Mouse (Mus musculus): ENCODE measurements at regions not wholly inside any gene's neighbourhood (a gene's known extent, or its start where the extent isn't known, plus 50 kb on each side); places are given as distances from the start of the nearest gene placed in this dataset.

DNA sequence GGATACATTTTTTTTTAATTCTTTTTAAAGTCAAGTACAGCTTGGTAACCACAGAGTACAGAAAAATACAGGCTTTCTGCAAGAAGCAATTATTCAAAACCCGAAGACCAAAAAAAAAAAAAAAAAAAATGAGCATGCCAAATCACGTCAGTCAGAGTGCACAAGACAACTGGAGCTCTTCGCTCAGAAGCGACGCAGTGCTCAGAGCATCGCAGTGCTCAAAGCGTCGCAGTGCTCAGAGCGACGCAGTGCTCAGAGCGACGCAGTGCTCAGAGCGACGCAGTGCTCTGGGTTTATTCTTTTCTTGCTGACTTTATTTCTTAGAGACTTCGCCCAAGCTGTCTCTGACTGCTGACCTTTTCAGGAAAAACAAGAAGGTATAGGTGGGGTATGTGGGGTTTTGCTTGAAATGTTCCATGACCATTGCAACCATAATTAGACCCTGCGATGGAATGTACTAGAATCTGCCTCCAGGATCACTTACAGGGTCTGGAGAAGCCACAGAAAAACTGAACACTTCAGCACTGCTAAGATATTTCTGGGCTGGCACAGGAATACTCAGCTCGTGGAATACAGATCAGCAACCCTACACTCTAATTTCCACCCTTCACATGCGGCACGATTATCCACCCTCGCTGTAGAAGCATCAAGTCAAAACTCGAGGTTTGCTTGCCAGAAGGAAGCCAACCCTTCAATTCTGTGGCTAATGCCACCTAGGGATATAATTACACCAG lies 384.3 kb downstream of the Wdr11 start:
- no peak for DNase-seq
- intact Hi-C loops (cut with DNase I), result no loop called here

DNA sequence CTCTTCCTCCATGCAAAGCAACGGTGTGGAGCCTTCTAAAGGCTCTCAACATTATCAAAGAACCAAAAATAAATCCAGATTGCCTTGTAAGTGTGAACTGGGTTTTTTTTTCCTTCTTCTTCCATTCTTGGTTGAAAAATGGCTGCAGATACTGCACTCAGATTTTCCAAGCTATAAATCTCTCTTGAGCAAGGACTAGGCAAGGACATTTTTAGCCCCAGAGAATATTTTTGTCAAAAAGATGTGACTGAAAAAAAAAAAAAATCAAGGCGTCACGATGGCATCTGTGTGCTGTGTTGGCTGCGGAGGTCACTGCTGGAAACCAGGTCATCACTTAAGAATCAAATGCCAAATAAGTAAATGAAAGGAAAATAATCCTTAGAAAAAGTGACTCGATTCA lies 386.9 kb downstream of the Wdr11 start:
- DNase-seq, result no peak
- intact Hi-C loops (cut with DNase I), result no loop called here

DNA sequence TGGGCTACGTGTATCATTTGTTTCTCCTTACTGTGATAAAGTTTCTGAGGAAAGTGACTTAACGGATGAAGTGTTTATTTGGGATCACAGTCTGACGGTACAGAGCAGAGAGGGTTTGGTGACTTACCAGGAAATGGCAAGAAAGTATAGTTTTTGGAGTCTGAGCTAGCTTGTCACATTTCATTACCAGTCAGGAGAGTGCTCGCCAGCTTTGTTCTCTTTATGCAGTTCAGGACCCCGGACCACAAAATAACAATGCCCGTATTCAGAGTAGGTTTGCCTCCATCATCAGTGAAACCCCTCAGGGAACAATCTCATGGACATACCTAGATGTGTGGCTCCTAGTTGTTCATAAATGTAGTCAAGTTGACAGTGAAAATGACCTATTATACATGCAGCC lies 387.7 kb downstream of the Wdr11 start:
- intact Hi-C loops (cut with DNase I), result no loop called here
- no peak for DNase-seq

DNA sequence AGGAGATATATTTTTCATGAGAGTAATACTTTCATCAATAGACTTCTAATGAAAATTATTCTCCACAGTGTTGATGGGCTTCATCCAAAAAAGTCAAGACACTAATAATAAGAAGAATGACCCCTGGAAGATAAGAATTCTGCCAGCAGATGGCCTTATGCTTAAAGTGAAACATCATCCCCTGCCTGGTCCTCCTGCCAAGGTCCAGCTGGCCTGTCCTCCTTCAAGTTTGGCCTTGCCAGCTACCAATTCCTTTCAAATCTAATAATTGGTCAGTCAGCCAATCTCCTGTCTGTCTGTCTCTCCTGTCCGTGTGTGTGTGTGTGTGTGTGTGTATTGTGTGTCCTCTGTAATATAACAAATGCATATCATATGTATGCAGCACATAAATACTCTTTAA lies 388.8 kb downstream of the Wdr11 start:
- peak; percentile 18 for DNase-seq
- intact Hi-C loops (cut with DNase I), result no loop called here

DNA sequence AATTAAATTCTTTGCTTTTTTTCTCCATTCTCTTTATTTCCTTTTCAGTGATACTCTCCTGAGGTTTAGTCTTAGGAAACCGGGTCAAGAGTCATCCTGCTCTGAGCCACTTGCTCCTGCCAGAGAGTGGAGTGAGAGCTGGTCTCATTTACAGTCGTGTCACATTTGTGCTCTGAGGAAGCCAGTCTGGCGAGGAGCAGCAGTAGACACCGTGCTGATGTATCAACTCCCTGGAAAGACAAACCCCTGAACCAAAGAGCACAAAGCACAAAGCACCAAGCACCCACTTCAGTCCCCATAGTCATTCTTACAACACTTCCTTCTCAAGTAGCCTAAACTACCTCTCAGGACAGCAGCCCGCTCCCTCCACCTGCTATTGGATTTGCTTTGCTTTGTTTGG lies 390.7 kb downstream of the Wdr11 start:
- DNase-seq, result no peak
- intact Hi-C loops (cut with DNase I), result no loop called here

DNA sequence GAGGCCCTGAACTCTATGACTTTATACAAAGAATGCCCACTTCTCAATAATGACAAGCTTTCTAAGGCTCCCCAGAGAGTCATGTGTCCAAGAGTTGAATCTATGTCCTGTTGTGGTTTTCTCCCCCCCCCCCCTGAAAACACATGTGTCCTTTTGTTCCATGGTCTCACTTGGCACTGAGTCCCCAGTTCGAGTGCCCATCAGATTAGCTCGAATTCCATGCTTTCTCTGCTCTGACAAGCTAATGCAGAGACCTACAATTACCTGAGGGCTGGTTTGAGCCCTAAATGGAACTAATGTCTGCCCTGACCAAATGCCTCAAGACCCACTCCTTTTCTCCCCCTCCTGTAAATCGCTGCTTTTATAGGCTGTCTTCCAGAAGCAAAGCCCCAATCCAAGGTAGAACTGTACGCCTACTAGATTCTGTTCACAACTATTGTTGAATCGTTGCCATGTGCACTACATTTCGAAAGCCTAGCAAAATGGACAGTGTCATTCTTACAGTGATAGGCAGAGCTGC lies 392.0 kb downstream of the Wdr11 start:
- no peak for DNase-seq
- intact Hi-C loops (cut with DNase I), result no loop called here

DNA sequence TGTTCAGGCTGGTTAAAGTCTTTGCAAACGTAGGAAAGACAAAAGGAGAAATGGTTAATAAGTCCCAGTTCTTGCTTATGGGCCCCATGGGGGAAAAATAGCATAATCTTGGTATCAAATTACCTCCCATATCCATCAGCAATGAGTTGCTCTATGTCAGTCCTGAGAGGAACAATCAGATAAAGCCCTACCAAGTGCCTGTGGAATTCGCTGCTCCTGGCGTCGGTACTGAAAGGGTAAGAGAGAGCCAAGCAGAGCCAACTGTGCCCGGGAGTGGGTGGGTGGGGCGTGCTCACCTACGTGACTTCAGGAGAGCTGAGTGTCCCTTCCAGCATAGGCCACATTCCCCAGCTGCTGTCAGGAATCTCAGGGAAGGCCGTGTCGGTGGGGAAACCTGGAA lies 392.7 kb downstream of the Wdr11 start:
- no peak for DNase-seq
- intact Hi-C loops (cut with DNase I), result no loop called here

DNA sequence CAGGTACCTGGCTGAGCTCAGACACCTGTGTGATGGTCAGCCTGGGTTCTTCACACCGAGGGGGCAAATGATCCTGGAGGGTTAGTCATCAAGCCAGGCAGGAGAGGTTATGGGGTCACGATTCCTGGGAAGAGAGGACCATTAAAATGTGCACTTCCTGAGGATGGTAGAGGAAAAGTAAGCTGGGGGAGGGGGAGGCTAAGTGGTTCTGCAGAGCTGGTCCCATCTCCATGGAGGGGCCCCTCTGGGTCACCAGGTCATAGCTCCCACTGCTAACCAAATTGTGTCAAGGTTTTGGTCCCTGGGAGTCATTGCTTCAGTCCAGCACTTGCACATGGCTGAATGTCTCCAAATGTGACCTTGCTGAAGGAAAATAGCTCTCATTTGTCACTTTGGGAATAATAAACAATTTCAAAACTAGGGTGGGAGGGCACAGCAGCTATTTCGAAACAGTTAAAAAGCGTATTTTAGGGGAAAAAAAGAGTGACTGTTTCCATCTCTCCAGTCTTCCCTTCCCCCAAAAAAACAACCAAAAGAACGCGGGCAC lies 395.5 kb downstream of the Wdr11 start:
- no peak for DNase-seq
- intact Hi-C loops (cut with DNase I), result no loop called here

DNA sequence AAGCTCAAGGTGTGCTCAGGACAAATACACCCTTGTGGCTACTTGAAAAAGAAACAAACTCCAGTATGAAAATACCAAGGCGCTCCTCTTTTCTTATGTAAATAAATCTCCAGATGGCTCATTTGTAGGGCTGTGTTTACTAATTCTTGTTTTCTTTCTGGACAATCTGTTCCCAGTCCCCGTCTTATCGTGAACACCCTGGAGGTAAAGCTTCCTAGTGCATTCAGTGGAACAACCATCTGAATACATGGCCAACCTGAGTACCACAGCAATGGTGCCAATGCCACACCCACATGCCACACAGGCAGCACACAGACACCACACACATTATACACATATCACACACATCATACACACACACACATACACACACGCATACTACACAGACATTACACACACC lies 396.1 kb downstream of the Wdr11 start:
- DNase-seq, result no peak
- intact Hi-C loops (cut with DNase I), result no loop called here

DNA sequence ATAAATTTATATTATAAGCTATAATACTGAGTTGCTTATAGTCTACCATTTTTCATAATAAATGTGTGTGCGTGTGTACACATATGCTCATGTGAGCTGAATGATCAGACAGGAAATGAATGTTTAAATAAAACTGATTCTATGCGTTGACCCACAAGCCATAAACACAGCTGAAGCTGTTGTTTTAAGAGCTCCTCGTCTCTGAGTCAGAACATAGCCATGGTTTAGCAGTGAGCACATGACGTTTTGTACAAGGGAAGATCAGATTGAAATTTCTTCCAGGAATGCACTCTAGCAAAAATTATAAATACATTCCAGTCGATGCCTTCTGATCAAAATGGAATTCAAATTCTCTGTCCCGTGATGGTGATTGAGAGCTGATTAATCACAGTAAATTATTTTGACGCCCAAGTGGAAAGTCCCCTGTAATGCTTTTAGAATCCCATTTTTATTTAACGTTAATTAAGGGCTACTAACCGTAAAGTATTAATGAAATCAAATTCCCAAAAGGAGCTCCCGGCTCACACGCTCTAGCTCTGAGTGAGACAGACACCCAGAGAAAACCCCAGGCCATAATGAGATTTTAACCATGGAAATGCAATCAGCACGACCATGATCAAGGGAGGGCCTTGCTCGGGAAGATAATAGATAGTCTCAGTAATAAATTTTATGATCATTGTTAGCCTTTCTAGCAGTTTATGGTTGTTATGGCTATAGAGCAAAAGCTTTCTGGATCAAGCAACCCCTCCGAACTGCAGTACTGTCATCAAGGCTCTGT lies 402.0 kb downstream of the Wdr11 start:
- intact Hi-C loops (cut with DNase I), result no loop called here
- no peak for DNase-seq

DNA sequence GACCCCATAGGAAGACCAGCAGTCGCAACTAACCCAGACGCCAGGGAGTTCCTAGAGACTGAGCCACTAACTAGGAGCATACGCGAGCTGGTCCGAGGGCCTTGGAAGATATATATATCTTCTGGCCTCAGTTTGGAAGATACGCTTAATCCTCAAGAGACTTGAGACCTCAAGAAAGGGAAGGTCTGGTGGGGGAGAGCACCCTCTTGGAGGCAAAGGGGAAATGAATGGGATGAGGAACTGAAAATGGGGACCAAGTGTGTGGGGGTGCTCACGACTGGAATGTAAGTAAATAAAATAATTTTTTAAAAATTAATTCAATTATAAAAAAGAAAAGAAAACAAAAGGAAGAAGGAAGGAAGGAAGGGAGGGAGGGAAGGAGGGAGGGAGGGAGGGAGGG lies 403.9 kb downstream of the Wdr11 start:
- intact Hi-C loops (cut with DNase I), result no loop called here
- DNase-seq, result no peak

DNA sequence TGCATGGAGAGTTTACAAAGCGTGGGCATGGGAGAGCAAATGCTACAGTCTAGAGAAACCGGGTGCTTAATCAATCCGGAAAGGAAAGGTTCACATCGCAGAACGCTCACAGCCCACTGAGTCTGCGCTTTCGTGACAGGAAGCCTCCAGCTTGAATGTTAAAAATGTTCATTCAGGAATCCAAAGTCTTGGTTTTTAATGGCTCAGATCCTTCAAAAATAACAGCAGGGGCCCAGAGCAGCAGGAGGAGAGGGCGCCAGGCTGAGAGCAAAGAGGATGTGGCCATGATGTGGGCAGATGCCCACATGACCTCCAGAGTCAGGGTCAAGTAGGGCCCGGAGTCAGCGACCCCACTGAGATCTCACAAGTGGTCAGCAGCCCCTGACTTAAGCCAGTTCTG lies 409.4 kb downstream of the Wdr11 start:
- DNase-seq, result no peak
- intact Hi-C loops (cut with DNase I), result no loop called here

DNA sequence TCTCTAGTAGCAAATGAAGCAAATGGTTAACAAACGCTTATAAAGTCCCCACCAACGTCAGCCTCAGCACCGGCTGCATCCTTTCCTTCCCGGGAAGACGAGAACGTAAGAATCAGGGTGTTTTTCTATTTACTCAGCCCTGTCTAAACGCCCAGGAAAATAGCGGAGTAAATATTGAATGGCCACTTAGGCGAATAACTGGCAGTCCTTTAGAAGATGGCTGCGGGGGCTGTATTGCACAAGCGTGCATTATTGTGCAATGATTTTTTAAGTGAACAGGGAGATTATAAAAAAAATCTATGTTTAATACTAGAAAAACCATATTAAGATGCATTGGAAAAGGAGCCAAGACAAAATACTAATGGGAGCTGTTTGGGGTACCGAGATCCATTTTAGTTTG lies 410.3 kb downstream of the Wdr11 start:
- no peak for DNase-seq
- intact Hi-C loops (cut with DNase I), result no loop called here

DNA sequence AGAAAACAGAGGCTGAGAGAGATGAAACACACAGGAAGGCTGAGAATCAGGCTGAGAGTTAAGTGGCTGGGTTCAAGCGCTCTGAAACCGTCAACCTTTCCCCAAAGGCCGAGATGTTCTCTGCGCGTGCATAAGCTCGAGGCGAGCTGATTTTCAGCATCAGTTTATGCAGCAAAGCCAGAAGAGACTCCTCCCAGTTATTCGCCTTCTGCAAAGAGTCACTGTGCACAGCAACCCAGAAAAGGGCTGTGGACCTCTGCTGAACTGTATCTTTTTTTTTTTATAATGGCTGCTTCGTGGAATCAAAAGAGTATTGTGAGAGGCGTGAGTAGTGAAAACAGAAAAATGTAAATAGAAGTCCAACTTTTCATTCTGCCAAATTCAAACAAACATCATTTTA lies 413.7 kb downstream of the Wdr11 start:
- intact Hi-C loops (cut with DNase I), result no loop called here
- no peak for DNase-seq

DNA sequence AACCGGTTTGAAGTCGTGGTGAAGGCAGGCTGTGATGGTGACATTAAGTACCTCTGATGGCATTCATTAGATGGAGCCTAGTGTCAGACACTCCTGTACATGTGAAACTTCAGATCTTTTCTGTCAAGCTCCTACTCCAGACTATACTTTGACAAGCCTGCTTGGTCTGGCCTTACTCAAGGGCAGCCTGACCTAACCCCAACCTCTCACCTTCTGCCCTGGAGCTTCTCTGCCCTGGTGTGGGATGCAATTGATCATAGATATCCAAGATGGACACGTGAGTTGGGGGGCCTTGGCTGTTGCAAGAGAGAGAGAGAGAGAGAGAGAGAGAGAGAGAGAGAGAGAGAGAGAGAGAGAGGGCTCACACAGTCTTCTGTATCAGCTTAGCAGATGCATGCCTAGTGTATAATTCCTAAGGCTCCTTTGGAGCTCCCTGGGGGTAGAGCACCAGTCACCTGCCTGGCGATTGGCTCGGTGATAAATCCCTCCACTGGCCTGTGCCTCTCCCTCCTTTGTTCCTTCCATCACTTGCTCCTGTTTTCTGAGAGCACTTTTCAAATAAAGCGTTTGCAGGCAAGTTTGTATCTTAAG lies 416.4 kb downstream of the Wdr11 start:
- intact Hi-C loops (cut with DNase I), result no loop called here
- DNase-seq, result no peak

DNA sequence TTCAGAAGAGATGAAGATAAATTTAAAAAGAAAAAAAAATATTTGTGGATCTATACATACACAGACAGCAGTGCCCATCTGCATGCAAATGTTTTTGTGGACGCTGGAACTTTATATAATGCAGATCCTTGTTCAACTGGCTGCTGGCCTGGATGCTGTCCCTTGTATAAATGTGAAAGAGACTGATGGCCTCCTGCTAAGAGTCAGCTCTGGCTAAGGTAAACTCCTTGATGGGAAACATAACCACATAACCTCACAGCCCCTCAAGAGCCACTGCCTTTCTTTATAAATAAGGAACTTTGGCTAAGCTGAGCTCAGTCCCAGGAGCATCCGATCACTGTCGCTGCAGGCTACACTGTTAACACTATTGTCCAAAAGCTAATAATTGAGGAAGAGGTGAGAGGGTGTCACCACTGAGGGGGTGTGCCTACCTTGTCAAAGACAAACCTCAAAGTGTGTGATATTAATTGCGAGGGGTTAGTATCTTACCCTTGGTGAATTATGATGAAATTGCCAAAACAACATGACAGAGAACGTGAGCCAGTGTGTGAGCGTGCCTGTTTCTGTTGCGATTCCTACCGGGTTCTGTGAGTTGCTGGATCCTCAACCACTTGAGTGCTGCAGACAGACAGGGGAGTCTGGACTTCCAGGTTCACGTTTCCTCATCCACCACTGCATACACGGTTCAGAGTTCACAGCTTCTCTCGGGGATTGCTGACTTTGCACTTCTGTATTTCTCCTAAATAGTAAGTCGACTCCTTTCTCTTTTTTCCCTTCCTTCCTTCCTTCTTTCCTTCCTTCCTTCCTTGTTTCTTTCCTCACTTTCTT lies 417.1 kb downstream of the Wdr11 start:
- DNase-seq, result no peak
- intact Hi-C loops (cut with DNase I), result no loop called here

DNA sequence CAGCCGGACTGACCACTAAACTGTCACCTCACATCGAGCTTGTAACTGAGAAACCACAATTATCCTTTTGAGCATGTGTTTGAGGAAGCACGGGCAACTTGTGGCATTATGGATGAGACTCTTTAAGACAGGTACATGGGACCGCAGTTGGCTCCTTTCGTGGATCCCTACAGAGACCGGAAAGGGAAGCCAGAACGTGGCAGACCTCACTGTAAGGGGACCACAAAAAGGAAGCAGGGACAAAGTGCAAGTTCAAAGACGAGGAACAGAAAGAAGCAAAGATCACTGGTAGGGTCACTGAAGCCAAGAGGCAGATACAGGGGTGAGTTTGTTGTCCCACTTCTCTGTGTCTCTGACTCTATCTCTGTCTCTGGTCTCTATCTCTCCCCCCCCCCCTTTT lies 420.4 kb downstream of the Wdr11 start:
- intact Hi-C loops (cut with DNase I), result no loop called here
- no peak for DNase-seq

DNA sequence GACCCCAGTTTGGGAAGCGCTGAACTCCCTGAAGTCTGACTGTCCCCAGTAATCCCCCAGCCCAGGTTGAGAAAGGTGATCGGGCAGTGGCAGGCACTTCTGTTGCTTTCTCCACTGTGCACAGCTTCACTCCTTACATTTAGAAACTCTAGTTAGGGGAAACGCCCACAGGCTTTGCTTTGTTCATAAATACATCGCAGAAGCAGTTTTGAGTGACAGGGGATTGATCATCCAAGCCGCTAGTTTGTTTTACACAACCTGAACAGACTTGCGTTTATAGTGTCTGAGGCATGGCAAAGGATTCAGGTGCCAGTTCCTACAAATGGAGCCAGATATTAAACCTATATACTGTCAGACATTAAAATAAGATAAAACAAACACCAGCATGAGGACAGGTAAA lies 421.4 kb downstream of the Wdr11 start:
- intact Hi-C loops (cut with DNase I), result no loop called here
- DNase-seq, result no peak

DNA sequence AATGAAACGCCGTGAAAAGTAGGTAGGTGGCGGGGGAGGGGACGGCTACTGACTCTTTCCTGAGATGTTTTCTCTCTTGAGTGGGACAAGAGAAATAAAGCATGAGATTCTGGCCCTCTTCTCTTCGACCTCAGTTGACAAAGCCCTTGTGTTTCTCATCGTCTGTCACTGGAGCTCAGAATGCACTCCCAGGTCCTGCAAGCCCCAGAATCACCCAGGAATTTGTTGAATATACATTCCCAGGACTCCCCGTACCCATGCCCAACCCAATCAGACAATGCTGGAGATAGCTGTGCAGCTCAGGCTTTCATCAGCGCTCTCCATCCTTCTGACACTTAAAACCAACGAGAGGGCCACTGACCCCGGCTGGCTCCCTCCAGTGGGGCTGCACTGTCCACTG lies 422.9 kb downstream of the Wdr11 start:
- intact Hi-C loops (cut with DNase I), result no loop called here
- no peak for DNase-seq

DNA sequence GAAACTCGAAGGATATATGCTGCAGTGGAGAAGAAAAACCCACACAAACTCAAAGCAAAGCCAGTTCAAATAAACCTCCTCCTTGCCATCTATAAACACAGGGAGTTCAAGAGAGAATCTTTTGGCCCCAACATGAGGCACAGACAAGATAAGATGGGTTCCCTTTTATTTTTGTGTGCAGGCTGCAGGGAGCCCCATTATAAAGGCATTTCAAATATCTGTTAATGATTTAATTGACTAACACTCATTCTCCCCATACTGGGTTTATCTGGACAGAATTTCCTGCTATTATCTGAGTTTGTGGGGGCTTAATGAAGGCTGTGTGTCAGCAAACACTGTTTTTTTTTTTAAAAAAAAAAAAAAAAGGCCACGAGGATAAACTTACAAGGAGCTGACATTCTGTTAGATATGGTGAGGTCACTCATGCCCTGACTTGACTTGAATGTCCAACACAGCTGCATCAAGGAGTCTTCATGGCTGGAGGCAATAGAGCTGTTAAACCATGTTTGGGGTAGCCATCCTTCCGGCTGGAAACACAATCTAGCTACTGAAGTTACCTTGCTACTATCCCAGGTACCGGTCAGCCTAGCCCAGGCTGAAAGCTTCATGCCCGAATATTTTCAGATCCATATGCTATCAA lies 423.8 kb downstream of the Wdr11 start:
- intact Hi-C loops (cut with DNase I), result no loop called here
- no peak for DNase-seq
